In the genomic region with DNA sequence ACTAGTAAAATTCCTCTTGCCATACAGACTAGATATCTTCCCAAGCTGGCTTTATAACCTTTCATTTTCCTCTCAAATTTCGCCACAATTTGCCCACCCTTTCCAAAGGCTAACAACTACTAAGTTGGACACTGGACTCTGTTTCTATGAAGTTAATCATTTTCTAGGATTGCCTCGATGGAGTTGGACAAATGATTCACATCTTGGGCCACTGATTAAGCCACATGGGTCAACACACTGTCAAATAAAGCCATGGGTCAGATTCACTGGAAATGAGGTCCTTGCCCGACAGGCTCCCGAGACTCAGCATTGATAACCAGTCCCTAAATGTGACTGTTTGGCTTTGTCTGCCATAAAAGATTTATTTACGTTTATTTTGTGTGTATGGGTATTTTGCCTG, we compare ENCODE assay signal across 24 mouse cellular contexts. TPM values are rescaled to one million over a fixed set of nuclear protein-coding genes. Genes with fewer than 3 reads are reported as not detected.
DNase-seq lines count a peak whose midpoint lies in the region; ATAC-seq and TF ChIP-seq lines count a peak whose summit lies in the region.
"Had no signal": no experiment of that assay in that cellular context is flagged by ENCODE, and none has a peak within 500 bp of the region (broad histone marks: within the 10 kb centered on the region; RNA-seq: fewer than 3 reads in every experiment).

No protein-coding gene starts in this region.

- ATAC-seq in kidney, postnatal 0 days (replicated peaks; ENCODE audit: low FRiP score, low read depth): peak; percentile 49; the same call in 1 of the 2 replicates
- ATAC-seq in liver, embryonic 12.5 days: 0 out of 2 replicates have a peak, but pooled peaks have one; percentile 37
- no peak for ATAC-seq in megakaryocyte-erythroid progenitor cell, adult 5-6 weeks (replicated peaks; ENCODE audit: low FRiP score, low TSS enrichment, poor library complexity, severe bottlenecking)
- ATAC-seq: forebrain, embryonic 15.5 days; Patski had no signal

- H3K27me3 ChIP-seq in kidney, adult 2 months (replicated peaks; ENCODE audit: control insufficient read depth, insufficient read depth, low read length): no peaks in the 10 kb centered on the region
- H3K27me3 ChIP-seq in kidney, postnatal 0 days (ENCODE audit: insufficient read depth, low read length): no peaks in the 10 kb centered on the region
- H3K27me3 ChIP-seq in liver, embryonic 12.5 days (replicated peaks): peaks cover 20% of the 10 kb centered on the region
- H3K27me3 ChIP-seq: embryonic facial prominence, embryonic 13.5 days; forebrain, embryonic 15.5 days; Patski had no signal

- peaks cover 17% of the 10 kb centered on the region; the same call in 1 of the 2 replicates for H3K4me1 ChIP-seq in kidney, adult 2 months (ENCODE audit: control insufficient read depth, insufficient read depth, low read length)
- H3K4me1 ChIP-seq in kidney, postnatal 0 days (replicated peaks; ENCODE audit: insufficient read depth, low read length): no peaks in the 10 kb centered on the region
- no peaks in the 10 kb centered on the region for H3K4me1 ChIP-seq in liver, embryonic 12.5 days
- H3K4me1 ChIP-seq: forebrain, embryonic 15.5 days had no signal

- no peak for TF ChIP-seq POLR2A in kidney, adult 2 months (IDR thresholded peaks at IDR 0.05; ENCODE audit: low read depth, low read length)

- H3K27ac ChIP-seq in kidney, adult 2 months (ENCODE audit: insufficient read depth, low read depth, low read length): peak overlapping the region; percentile 99
- H3K27ac ChIP-seq in kidney, postnatal 0 days: peak overlapping the region; percentile 66; the same call in 1 of the 2 replicates
- peak overlapping the region; percentile 73; the same call in 1 of the 2 replicates for H3K27ac ChIP-seq in liver, embryonic 12.5 days
- H3K27ac ChIP-seq: embryonic facial prominence, embryonic 13.5 days; forebrain, embryonic 15.5 days; heart, adult 2 months; layer of hippocampus, adult 2 months had no signal

- no peak for TF ChIP-seq CTCF in kidney, adult 2 months (conservative IDR thresholded peaks at IDR 0.05; ENCODE audit: insufficient read depth, insufficient read length, low read depth, low read length)
- TF ChIP-seq CTCF in kidney, postnatal 0 days (IDR thresholded peaks at IDR 0.05; ENCODE audit: low read depth): no peak

- WGBS in kidney, adult 2 months: 45% methylated on average over 5 of the region's 5 CpGs
- 73% methylated on average over 5 of the region's 5 CpGs for WGBS in kidney, postnatal 0 days
- WGBS in liver, embryonic 12.5 days (ENCODE audit: insufficient replicate concordance): 64% methylated on average over 5 of the region's 5 CpGs

- no peak overlapping the region for H3K4me2 ChIP-seq in kidney, postnatal 0 days (ENCODE audit: low read length)
- no peak overlapping the region for H3K4me2 ChIP-seq in liver, embryonic 12.5 days
- H3K4me2 ChIP-seq: embryonic facial prominence, embryonic 13.5 days; forebrain, embryonic 15.5 days had no signal

- peak; percentile 92 for DNase-seq in kidney, adult 2 months
- no peak for DNase-seq in kidney, postnatal 0 days (ENCODE audit: low spot score)
- no peak for DNase-seq in cerebellum, adult 11 months
- DNase-seq in heart, adult 9 months (ENCODE audit: low spot score in 2 of 2): no peak
- no peak for DNase-seq in MN1 (ENCODE audit: low spot score)
- DNase-seq: adrenal gland, adult 8-10 months; cerebellum, adult 9-11 months; gastrocnemius, postnatal 25 days; heart, adult 2 months; left cerebral cortex, postnatal 4 days; lung, adult 18-20 months; thymus, adult 2 months had no signal

- H3K36me3 ChIP-seq in kidney, adult 2 months (ENCODE audit: control insufficient read depth, insufficient read depth, low read length): no peaks in the 10 kb centered on the region
- no peaks in the 10 kb centered on the region for H3K36me3 ChIP-seq in kidney, postnatal 0 days (ENCODE audit: insufficient read depth, low read length)
- no peaks in the 10 kb centered on the region; the same call in 1 of the 2 replicates for H3K36me3 ChIP-seq in liver, embryonic 12.5 days
- H3K36me3 ChIP-seq: embryonic facial prominence, embryonic 13.5 days; forebrain, embryonic 15.5 days had no signal

- no peak overlapping the region for H3K9ac ChIP-seq in kidney, postnatal 0 days (ENCODE audit: low read depth, low read length)
- H3K9ac ChIP-seq in liver, embryonic 12.5 days: no peak overlapping the region
- H3K9ac ChIP-seq: embryonic facial prominence, embryonic 13.5 days; forebrain, embryonic 15.5 days had no signal

- no peaks in the 10 kb centered on the region for H3K9me3 ChIP-seq in kidney, postnatal 0 days (replicated peaks; ENCODE audit: low read length)
- no peaks in the 10 kb centered on the region for H3K9me3 ChIP-seq in liver, embryonic 12.5 days (replicated peaks)

- no peak overlapping the region for H3K4me3 ChIP-seq in kidney, adult 2 months (ENCODE audit: insufficient read depth, low read depth, low read length)
- no peak overlapping the region for H3K4me3 ChIP-seq in kidney, postnatal 0 days (replicated peaks; ENCODE audit: low read depth, low read length)
- H3K4me3 ChIP-seq in liver, embryonic 12.5 days: no peak overlapping the region
- H3K4me3 ChIP-seq: embryonic facial prominence, embryonic 13.5 days; forebrain, embryonic 15.5 days; heart, adult 2 months; layer of hippocampus, adult 2 months; megakaryocyte, embryonic 14.5 days had no signal

RNA-seq across cellular contexts. Expression of gene Gm49366, which starts 3.5 kb away (rescaled TPM):
- polyA plus RNA-seq in kidney, adult 2 months (2012; rRNA removed): 0.35 TPM in 1 of 2 replicates, not detected in the other
- polyA plus RNA-seq in kidney, postnatal 0 days (2015; fragmentation: Nextera tagmentation; extraction: Ambion mirVana): not detected in 2 replicates
- polyA plus RNA-seq in liver, embryonic 12.5 days (2016; fragmentation: Nextera tagmentation; extraction: Ambion mirVana): not detected in 2 replicates
- not detected in 2 replicates for total RNA-seq in megakaryocyte-erythroid progenitor cell, adult 5-6 weeks (2014; fragmentation: Nextera tagmentation)
- total RNA-seq in megakaryocyte-erythroid progenitor cell, adult 5-6 weeks (2017): not detected in 2 replicates
- total RNA-seq: gastrocnemius, postnatal 25 days; heart, adult 2 months; left cerebral cortex, postnatal 4 days; midbrain, postnatal 0 days had no signal
- polyA plus RNA-seq: embryonic facial prominence, embryonic 13.5 days; forebrain, embryonic 15.5 days; heart, adult 2 months; heart, embryonic 16.5 days; hindbrain, embryonic 11.5 days; midbrain, postnatal 0 days; Patski; stomach, embryonic 16.5 days; thymus, adult 2 months; urinary bladder, adult 2 months had no signal

RNA-seq across cellular contexts. Expression of gene Acot4, which starts 4.1 kb away (rescaled TPM):
- polyA plus RNA-seq in kidney, adult 2 months (2012; rRNA removed): 47.8 and 63.5 TPM in 2 replicates
- polyA plus RNA-seq in kidney, postnatal 0 days (2015; fragmentation: Nextera tagmentation; extraction: Ambion mirVana): 17.5 and 20.7 TPM in 2 replicates
- polyA plus RNA-seq in liver, embryonic 12.5 days (2016; fragmentation: Nextera tagmentation; extraction: Ambion mirVana): 6.4 and 6.6 TPM in 2 replicates
- not detected in 2 replicates for total RNA-seq in megakaryocyte-erythroid progenitor cell, adult 5-6 weeks (2014; fragmentation: Nextera tagmentation)
- 0.19 TPM in 1 of 2 replicates, not detected in the other for total RNA-seq in megakaryocyte-erythroid progenitor cell, adult 5-6 weeks (2017)

RNA-seq across cellular contexts. Expression of gene Acot3, which starts 9.7 kb away (rescaled TPM):
- 30.7 and 37.0 TPM in 2 replicates for polyA plus RNA-seq in kidney, adult 2 months (2012; rRNA removed)
- polyA plus RNA-seq in kidney, postnatal 0 days (2015; fragmentation: Nextera tagmentation; extraction: Ambion mirVana): 9.3 and 9.5 TPM in 2 replicates
- 2.9 and 3.6 TPM in 2 replicates for polyA plus RNA-seq in liver, embryonic 12.5 days (2016; fragmentation: Nextera tagmentation; extraction: Ambion mirVana)
- total RNA-seq in megakaryocyte-erythroid progenitor cell, adult 5-6 weeks (2014; fragmentation: Nextera tagmentation): not detected in 2 replicates
- not detected in 2 replicates for total RNA-seq in megakaryocyte-erythroid progenitor cell, adult 5-6 weeks (2017)
- total RNA-seq: gastrocnemius, postnatal 25 days had no signal
- polyA plus RNA-seq: embryonic facial prominence, embryonic 13.5 days; thymus, adult 2 months; urinary bladder, adult 2 months had no signal

RNA-seq across cellular contexts. Expression of gene Acot5, which starts 26.9 kb away (rescaled TPM):
- polyA plus RNA-seq in kidney, adult 2 months (2012; rRNA removed): 0.12 and 0.16 TPM in 2 replicates
- not detected in 2 replicates for polyA plus RNA-seq in kidney, postnatal 0 days (2015; fragmentation: Nextera tagmentation; extraction: Ambion mirVana)
- not detected in 2 replicates for polyA plus RNA-seq in liver, embryonic 12.5 days (2016; fragmentation: Nextera tagmentation; extraction: Ambion mirVana)
- not detected in 2 replicates for total RNA-seq in megakaryocyte-erythroid progenitor cell, adult 5-6 weeks (2014; fragmentation: Nextera tagmentation)
- total RNA-seq in megakaryocyte-erythroid progenitor cell, adult 5-6 weeks (2017): not detected in 2 replicates
- total RNA-seq: gastrocnemius, postnatal 25 days; heart, adult 2 months had no signal
- polyA plus RNA-seq: heart, adult 2 months; hindbrain, embryonic 11.5 days; stomach, embryonic 16.5 days had no signal

RNA-seq across cellular contexts. Expression of gene Acot1, which starts 33.0 kb away (rescaled TPM):
- 67.8 and 73.1 TPM in 2 replicates for polyA plus RNA-seq in kidney, adult 2 months (2012; rRNA removed)
- polyA plus RNA-seq in kidney, postnatal 0 days (2015; fragmentation: Nextera tagmentation; extraction: Ambion mirVana): 176 and 184 TPM in 2 replicates
- polyA plus RNA-seq in liver, embryonic 12.5 days (2016; fragmentation: Nextera tagmentation; extraction: Ambion mirVana): 26.6 and 31.3 TPM in 2 replicates
- not detected in 2 replicates for total RNA-seq in megakaryocyte-erythroid progenitor cell, adult 5-6 weeks (2014; fragmentation: Nextera tagmentation)
- 4.4 and 5.9 TPM in 2 replicates for total RNA-seq in megakaryocyte-erythroid progenitor cell, adult 5-6 weeks (2017)
